ENCODE assay signal across 9 mouse cellular contexts in genomic region chr15:85656852-85657251, GRCm38 (mm10).
DNase-seq lines count a peak whose midpoint lies in the region; ATAC-seq and TF ChIP-seq lines count a peak whose summit lies in the region.
"Had no signal": no experiment of that assay in that cellular context is flagged by ENCODE, and none has a peak within 500 bp of the region (broad histone marks: within the 10 kb centered on the region; RNA-seq: fewer than 3 reads in every experiment).

No protein-coding gene starts in this region.

- no peak overlapping the region for H3K9ac ChIP-seq in embryonic facial prominence, embryonic 13.5 days
- no peak overlapping the region for H3K9ac ChIP-seq in kidney, postnatal 0 days (ENCODE audit: low read depth, low read length)
- no peak overlapping the region for H3K9ac ChIP-seq in kidney, embryonic 15.5 days
- peak overlapping the region; percentile 90 for H3K9ac ChIP-seq in MEL (ENCODE audit: control insufficient read depth, low read depth, low read length, poor library complexity, severe bottlenecking)
- H3K9ac ChIP-seq in hindbrain, postnatal 0 days (replicated peaks; ENCODE audit: low read length) = peak overlapping the region; percentile 30; the same call in 1 of the 2 replicates

- DNase-seq in embryonic facial prominence, embryonic 10.5 days (ENCODE audit: low spot score) = no peak
- no peak for DNase-seq in kidney, postnatal 0 days (ENCODE audit: low spot score)
- no peak for DNase-seq in MEL (ENCODE audit: low read depth, low spot score)
- DNase-seq in hindbrain, postnatal 0 days (ENCODE audit: low spot score) = no peak
- no peak for DNase-seq in thymus, postnatal 14 days
- DNase-seq: liver had no signal

- TF ChIP-seq POLR2A in MEL (IDR thresholded peaks at IDR 0.05; ENCODE audit: control insufficient read depth in 1 of 2, insufficient read depth in 1 of 2, low read depth in 1 of 2, low read length in 2 of 2, poor library complexity in 1 of 2) = no peak

- H3K4me2 ChIP-seq in embryonic facial prominence, embryonic 13.5 days = no peak overlapping the region
- no peak overlapping the region for H3K4me2 ChIP-seq in kidney, postnatal 0 days (ENCODE audit: low read length)
- H3K4me2 ChIP-seq in kidney, embryonic 15.5 days = no peak overlapping the region
- H3K4me2 ChIP-seq in hindbrain, postnatal 0 days (ENCODE audit: low read depth, low read length) = peak overlapping the region; percentile 45

- no peak overlapping the region for H3K4me3 ChIP-seq in embryonic facial prominence, embryonic 13.5 days
- no peak overlapping the region for H3K4me3 ChIP-seq in embryonic facial prominence, embryonic 10.5 days
- H3K4me3 ChIP-seq in kidney, postnatal 0 days (replicated peaks; ENCODE audit: low read depth, low read length) = no peak overlapping the region
- H3K4me3 ChIP-seq in kidney, embryonic 15.5 days (replicated peaks) = no peak overlapping the region
- H3K4me3 ChIP-seq in MEL (ENCODE audit: control insufficient read depth in 1 of 2, insufficient read depth in 1 of 2, low read depth in 2 of 2, low read length in 2 of 2) = peak overlapping the region; percentile 85 to 86; a peak in 3 of 4 replicates
- H3K4me3 ChIP-seq in hindbrain, postnatal 0 days (ENCODE audit: low read length) = no peak overlapping the region

- no peak for TF ChIP-seq EP300 in MEL (IDR thresholded peaks at IDR 0.05; ENCODE audit: low read depth in 1 of 2, low read length in 2 of 2)

- peaks cover 47% of the 10 kb centered on the region for H3K27me3 ChIP-seq in embryonic facial prominence, embryonic 13.5 days
- peaks cover 100% of the 10 kb centered on the region for H3K27me3 ChIP-seq in embryonic facial prominence, embryonic 10.5 days (replicated peaks; ENCODE audit: low read depth, poor library complexity, severe bottlenecking)
- no peaks in the 10 kb centered on the region for H3K27me3 ChIP-seq in kidney, postnatal 0 days (ENCODE audit: insufficient read depth, low read length)
- H3K27me3 ChIP-seq in kidney, embryonic 15.5 days = peaks cover 19% of the 10 kb centered on the region
- H3K27me3 ChIP-seq in MEL (ENCODE audit: control insufficient read depth in 1 of 2, insufficient read depth in 2 of 2, low read length in 2 of 2) = no peaks in the 10 kb centered on the region
- H3K27me3 ChIP-seq in hindbrain, postnatal 0 days (ENCODE audit: insufficient read depth, low read length) = no peaks in the 10 kb centered on the region

- TF ChIP-seq RAD21 in MEL (IDR thresholded peaks at IDR 0.05; ENCODE audit: low read depth, low read length) = no peak

- H3K4me1 ChIP-seq in embryonic facial prominence, embryonic 13.5 days = peaks cover 59% of the 10 kb centered on the region
- H3K4me1 ChIP-seq in embryonic facial prominence, embryonic 10.5 days = peaks cover 23% of the 10 kb centered on the region
- peaks cover 32% of the 10 kb centered on the region for H3K4me1 ChIP-seq in kidney, postnatal 0 days (replicated peaks; ENCODE audit: insufficient read depth, low read length)
- peaks cover 41% of the 10 kb centered on the region for H3K4me1 ChIP-seq in kidney, embryonic 15.5 days
- H3K4me1 ChIP-seq in MEL (ENCODE audit: control insufficient read depth in 1 of 2, insufficient read depth in 2 of 2, low read length in 2 of 2) = peaks cover 9 to 25% of the 10 kb centered on the region in 2 experiments
- peaks cover 59% of the 10 kb centered on the region for H3K4me1 ChIP-seq in hindbrain, postnatal 0 days (ENCODE audit: insufficient read depth, low read length)

- H3K36me3 ChIP-seq in embryonic facial prominence, embryonic 13.5 days = peaks cover 17% of the 10 kb centered on the region
- H3K36me3 ChIP-seq in embryonic facial prominence, embryonic 10.5 days (replicated peaks) = no peaks in the 10 kb centered on the region
- no peaks in the 10 kb centered on the region for H3K36me3 ChIP-seq in kidney, postnatal 0 days (ENCODE audit: insufficient read depth, low read length)
- 0 out of 2 replicates have a peak, but pooled peaks cover 3% of the 10 kb centered on the region for H3K36me3 ChIP-seq in kidney, embryonic 15.5 days
- H3K36me3 ChIP-seq in MEL (ENCODE audit: control insufficient read depth in 1 of 2, insufficient read depth in 2 of 2, low read length in 2 of 2) = peaks cover 0 to 18% of the 10 kb centered on the region in 2 experiments; a peak in 2 of 4 replicates
- no peaks in the 10 kb centered on the region for H3K36me3 ChIP-seq in hindbrain, postnatal 0 days (ENCODE audit: insufficient read depth, low read length)

- no peak for ATAC-seq in embryonic facial prominence, embryonic 13.5 days (ENCODE audit: insufficient number of reproducible peaks, insufficient read depth, low FRiP score, low TSS enrichment, low read depth)
- no peak for ATAC-seq in kidney, postnatal 0 days (replicated peaks; ENCODE audit: low FRiP score, low read depth)
- ATAC-seq in kidney, embryonic 15.5 days (replicated peaks; ENCODE audit: low FRiP score) = no peak
- ATAC-seq in hindbrain, postnatal 0 days = no peak
- no peak for ATAC-seq in monocyte, adult 5-6 weeks (replicated peaks; ENCODE audit: insufficient number of reproducible peaks, low FRiP score, low TSS enrichment, poor library complexity, severe bottlenecking)

- H3K27ac ChIP-seq in embryonic facial prominence, embryonic 13.5 days = peak overlapping the region; percentile 39; the same call in 1 of the 2 replicates
- no peak overlapping the region for H3K27ac ChIP-seq in embryonic facial prominence, embryonic 10.5 days (replicated peaks)
- H3K27ac ChIP-seq in kidney, postnatal 0 days = 0 out of 2 replicates have a peak overlapping the region, but pooled peaks have one; percentile 10
- H3K27ac ChIP-seq in kidney, embryonic 15.5 days = no peak overlapping the region
- peak overlapping the region; percentile 93 for H3K27ac ChIP-seq in MEL (ENCODE audit: control insufficient read depth, low read depth, low read length)
- H3K27ac ChIP-seq in hindbrain, postnatal 0 days = peak overlapping the region; percentile 65; the same call in 1 of the 2 replicates

- no peak for TF ChIP-seq CTCF in kidney, postnatal 0 days (IDR thresholded peaks at IDR 0.05; ENCODE audit: low read depth)
- TF ChIP-seq CTCF in MEL (IDR thresholded peaks at IDR 0.05 in 2 of 3, conservative IDR thresholded peaks at IDR 0.05 in 1 of 3; ENCODE audit: control insufficient read depth in 1 of 3, insufficient read depth in 1 of 3, low read depth in 2 of 3, low read length in 3 of 3, poor library complexity in 1 of 3, severe bottlenecking in 1 of 3) = no peak
- TF ChIP-seq CTCF in hindbrain, postnatal 0 days (IDR thresholded peaks at IDR 0.05; ENCODE audit: low read depth) = no peak

- peaks cover 32% of the 10 kb centered on the region for H3K79me2 ChIP-seq in MEL (ENCODE audit: control insufficient read depth, insufficient read depth, low read length, poor library complexity)

- no peaks in the 10 kb centered on the region for H3K9me3 ChIP-seq in embryonic facial prominence, embryonic 13.5 days
- H3K9me3 ChIP-seq in embryonic facial prominence, embryonic 10.5 days = no peaks in the 10 kb centered on the region
- no peaks in the 10 kb centered on the region for H3K9me3 ChIP-seq in kidney, postnatal 0 days (replicated peaks; ENCODE audit: low read length)
- no peaks in the 10 kb centered on the region for H3K9me3 ChIP-seq in kidney, embryonic 15.5 days (replicated peaks)
- H3K9me3 ChIP-seq in MEL (replicated peaks; ENCODE audit: insufficient read depth, low read length) = no peaks in the 10 kb centered on the region
- no peaks in the 10 kb centered on the region for H3K9me3 ChIP-seq in hindbrain, postnatal 0 days (ENCODE audit: low read length)

- WGBS in embryonic facial prominence, embryonic 13.5 days = 53% methylated on average over 6 of the region's 6 CpGs
- WGBS in embryonic facial prominence, embryonic 10.5 days = 80% methylated on average over 6 of the region's 6 CpGs
- WGBS in kidney, postnatal 0 days = 78% methylated on average over 6 of the region's 6 CpGs
- WGBS in kidney, embryonic 15.5 days = 82% methylated on average over 6 of the region's 6 CpGs
- 50% methylated on average over 6 of the region's 6 CpGs for WGBS in hindbrain, postnatal 0 days

TF ChIP-seq in MEL, 35 proteins besides CTCF, POLR2A, EP300 and RAD21:
- TF ChIP-seq ZNF384 (IDR thresholded peaks at IDR 0.05; ENCODE audit: low read depth, low read length) (no peak), ZC3H11A (IDR thresholded peaks at IDR 0.05; ENCODE audit: low read depth, low read length) (no peak), TAL1 (IDR thresholded peaks at IDR 0.05; ENCODE audit: low read length) (no peak), GATA1 (IDR thresholded peaks at IDR 0.05; ENCODE audit: low read depth, low read length) (no peak), USF2 (IDR thresholded peaks at IDR 0.05; ENCODE audit: borderline replicate concordance in 1 of 2, insufficient read depth in 1 of 2, low read depth in 1 of 2, low read length in 2 of 2) (no peak), MXI1 (IDR thresholded peaks at IDR 0.05; ENCODE audit: low read depth, low read length) (no peak), RCOR1 (IDR thresholded peaks at IDR 0.05; ENCODE audit: low read depth, low read length) (no peak), CHD1 (IDR thresholded peaks at IDR 0.05; ENCODE audit: low read depth, low read length) (no peak), UBTF (IDR thresholded peaks at IDR 0.05; ENCODE audit: borderline replicate concordance, insufficient read depth, low read depth, low read length) (no peak), ETS1 (IDR thresholded peaks at IDR 0.05; ENCODE audit: low read depth, low read length) (no peak), MYB (IDR thresholded peaks at IDR 0.05; ENCODE audit: low read depth, low read length) (no peak)

Comparison
In these comparisons a context has a peak if more than half of its experiments do, and no peak if none do; other contexts are left out.
1. H3K27ac ChIP-seq: peak in embryonic facial prominence, embryonic 13.5 days (single experiment), kidney, postnatal 0 days (single experiment), MEL (single experiment) and hindbrain, postnatal 0 days (single experiment); none in embryonic facial prominence, embryonic 10.5 days (single experiment) and kidney, embryonic 15.5 days (single experiment).
2. H3K4me3 ChIP-seq: peak in MEL (2 of 2); none in embryonic facial prominence, embryonic 13.5 days (single experiment), embryonic facial prominence, embryonic 10.5 days (single experiment), kidney, postnatal 0 days (single experiment), kidney, embryonic 15.5 days (single experiment) and hindbrain, postnatal 0 days (single experiment).
3. H3K9ac ChIP-seq: peak in MEL (single experiment) and hindbrain, postnatal 0 days (single experiment); none in embryonic facial prominence, embryonic 13.5 days (single experiment), kidney, postnatal 0 days (single experiment) and kidney, embryonic 15.5 days (single experiment).